In the genomic region with DNA sequence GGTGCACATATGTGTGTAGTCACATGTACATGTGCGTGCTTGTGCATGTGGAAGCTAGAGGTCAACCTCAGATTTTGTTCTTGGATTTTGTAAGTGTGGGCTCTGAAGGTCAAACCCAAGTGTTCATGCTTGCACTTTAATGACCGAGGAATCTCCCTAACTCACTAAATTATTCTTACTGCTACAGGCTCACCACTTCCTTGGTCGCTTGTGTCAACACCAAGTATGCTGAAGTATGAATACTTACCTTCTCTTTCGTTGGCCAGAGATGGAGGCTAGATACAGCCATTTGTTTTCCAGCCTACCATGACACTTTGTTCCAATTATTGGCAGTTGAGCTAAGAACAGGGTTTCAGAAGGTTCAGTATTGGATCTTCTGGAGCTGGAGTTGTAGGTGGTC, we compare ENCODE assay signal across 8 mouse cellular contexts.
"Had no signal": no experiment of that assay in that cellular context is flagged by ENCODE, and none has a peak within 500 bp of the region (broad histone marks: within the 10 kb centered on the region; RNA-seq: fewer than 3 reads in every experiment).

No protein-coding gene starts in this region.

- DNase-seq: kidney, adult 2 months; kidney, postnatal 14 days; lung, embryonic 14.5 days; lung, postnatal 10 days; retina, postnatal 1 day; right cerebral cortex, postnatal 4 days had no signal

- ATAC-seq: liver, embryonic 12.5 days; midbrain, embryonic 13.5 days had no signal
